Mouse (Mus musculus): ENCODE measurements around the gene Bbs9.
A peak's percentile ranks its signal among the peaks of the same experiment; 100 is the strongest.

GRCm38 (mm10) chr9:22695392-22695791, 219.9 kb downstream of the Bbs9 start:
- no peak for TF ChIP-seq POLR2A (IDR thresholded peaks at IDR 0.05; ENCODE audit: low read depth, low read length)
- peak in 1 of 2 experiments; percentile 72; a peak in 2 of 4 replicates for TF ChIP-seq CTCF (conservative IDR thresholded peaks at IDR 0.05 in 1 of 2, IDR thresholded peaks at IDR 0.05 in 1 of 2; ENCODE audit: low read depth in 2 of 2, low read length in 2 of 2)
- no peak for TF ChIP-seq EP300 (IDR thresholded peaks at IDR 0.05; ENCODE audit: low read length)
- TF ChIP-seq MAX (IDR thresholded peaks at IDR 0.05; ENCODE audit: low read length): no peak
- no peak for TF ChIP-seq CHD2 (IDR thresholded peaks at IDR 0.05; ENCODE audit: low read length)
- no peak for TF ChIP-seq MAFK (IDR thresholded peaks at IDR 0.05; ENCODE audit: insufficient replicate concordance, low read length)
